In the genomic region with DNA sequence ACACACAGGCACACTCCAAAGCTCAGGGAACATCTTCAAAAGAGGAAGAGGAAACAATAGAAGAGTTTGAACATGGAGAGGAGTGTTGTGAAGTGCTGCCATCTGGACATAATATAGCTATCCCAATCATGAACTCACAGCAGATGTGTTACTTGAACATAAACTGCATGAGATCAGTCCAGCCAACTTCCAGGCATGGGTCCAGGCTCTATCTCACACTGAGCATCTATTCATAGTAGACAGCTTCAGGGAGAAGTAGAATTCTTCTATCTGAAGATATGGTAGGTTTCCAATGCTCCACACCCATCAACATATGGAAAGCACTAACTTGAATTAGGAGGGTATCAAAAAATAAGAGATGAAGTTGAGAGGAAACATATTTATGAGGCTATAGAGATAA, we compare ENCODE assay signal across 24 mouse cellular contexts.
DNase-seq lines count a peak whose midpoint lies in the region; ATAC-seq and TF ChIP-seq lines count a peak whose summit lies in the region.
"Had no signal": no experiment of that assay in that cellular context is flagged by ENCODE, and none has a peak within 500 bp of the region (broad histone marks: within the 10 kb centered on the region; RNA-seq: fewer than 3 reads in every experiment).

No protein-coding gene starts in this region.

- DNase-seq in gastrocnemius, postnatal 10 days = peak; percentile 4
- no peak for DNase-seq in gastrocnemius, postnatal 36 days
- peak; percentile 78 for DNase-seq in limb, embryonic 14.5 days (ENCODE audit: low spot score)
- DNase-seq in limb, embryonic 10.5 days (ENCODE audit: low spot score) = no peak
- peak; percentile 11 for DNase-seq in 3T3-L1 (ENCODE audit: low read depth, low spot score)
- DNase-seq in brain, adult 2 months (ENCODE audit: low read depth, low spot score) = peak; percentile 9
- DNase-seq in liver, postnatal 0 days = no peak
- DNase-seq: adrenal gland, adult 8-10 months; adrenal gland, postnatal 25 days; cerebellum, adult 18-20 months; cerebellum, adult 9-11 months; cerebellum, postnatal 36 days; embryo, embryonic 11 days; forebrain, postnatal 0 days; gastrocnemius, adult 2 months; gastrocnemius, postnatal 25 days had no signal

- H3K4me2 ChIP-seq in limb, embryonic 14.5 days (replicated peaks; ENCODE audit: low read depth, low read length, severe bottlenecking) = no peak overlapping the region
- no peak overlapping the region for H3K4me2 ChIP-seq in liver, postnatal 0 days (ENCODE audit: low read depth, low read length)
- H3K4me2 ChIP-seq: embryonic facial prominence, embryonic 15.5 days; heart, embryonic 11.5 days; hindbrain, embryonic 12.5 days; hindbrain, embryonic 15.5 days had no signal

- TF ChIP-seq CTCF in liver, postnatal 0 days (IDR thresholded peaks at IDR 0.05; ENCODE audit: low read depth) = no peak

- H3K9me3 ChIP-seq in limb, embryonic 14.5 days (ENCODE audit: control insufficient read depth, low read length) = peaks cover 3% of the 10 kb centered on the region; the same call in 1 of the 2 replicates
- H3K9me3 ChIP-seq in limb, embryonic 10.5 days (replicated peaks) = no peaks in the 10 kb centered on the region
- H3K9me3 ChIP-seq in liver, postnatal 0 days (ENCODE audit: low read length) = 0 out of 2 replicates have a peak, but pooled peaks cover 2% of the 10 kb centered on the region
- H3K9me3 ChIP-seq: hindbrain, embryonic 12.5 days; hindbrain, embryonic 15.5 days had no signal

- H3K4me3 ChIP-seq in limb, embryonic 14.5 days (replicated peaks; ENCODE audit: low read length) = no peak overlapping the region
- H3K4me3 ChIP-seq in limb, embryonic 10.5 days = no peak overlapping the region
- H3K4me3 ChIP-seq in liver, postnatal 0 days (ENCODE audit: low read depth, low read length) = no peak overlapping the region
- H3K4me3 ChIP-seq: embryonic facial prominence, embryonic 15.5 days; gastrocnemius, adult 2 months; hindbrain, embryonic 12.5 days; hindbrain, embryonic 15.5 days had no signal

- TF ChIP-seq POLR2A in limb, embryonic 14.5 days (IDR thresholded peaks at IDR 0.05; ENCODE audit: borderline replicate concordance, extremely low read depth, insufficient read depth, insufficient read length) = no peak

- no peak overlapping the region for H3K9ac ChIP-seq in limb, embryonic 14.5 days (ENCODE audit: low read depth, low read length, severe bottlenecking)
- H3K9ac ChIP-seq in liver, postnatal 0 days (replicated peaks) = no peak overlapping the region
- H3K9ac ChIP-seq: embryonic facial prominence, embryonic 15.5 days; forebrain, postnatal 0 days; hindbrain, embryonic 12.5 days; hindbrain, embryonic 15.5 days had no signal

- ATAC-seq in limb, embryonic 14.5 days (ENCODE audit: low FRiP score, low read depth) = no peak
- ATAC-seq in liver, postnatal 0 days = no peak
- ATAC-seq: activated CD4-positive, CD25-positive, alpha-beta regulatory T cell, adult 4 months; CD4-positive, CD25-positive, alpha-beta regulatory T cell, adult 4 months; forebrain, embryonic 14.5 days; forebrain, postnatal 0 days; intestine, postnatal 0 days had no signal

- H3K4me1 ChIP-seq in limb, embryonic 14.5 days (ENCODE audit: control insufficient read depth, insufficient read depth, low read length) = no peaks in the 10 kb centered on the region
- H3K4me1 ChIP-seq in limb, embryonic 10.5 days = no peaks in the 10 kb centered on the region
- H3K4me1 ChIP-seq in liver, postnatal 0 days (ENCODE audit: insufficient read depth) = no peaks in the 10 kb centered on the region
- H3K4me1 ChIP-seq: embryonic facial prominence, embryonic 15.5 days; hindbrain, embryonic 12.5 days; hindbrain, embryonic 15.5 days had no signal

- no peaks in the 10 kb centered on the region for H3K27me3 ChIP-seq in limb, embryonic 14.5 days (ENCODE audit: control insufficient read depth, insufficient read depth, low read length)
- no peaks in the 10 kb centered on the region for H3K27me3 ChIP-seq in limb, embryonic 10.5 days (ENCODE audit: low read depth, poor library complexity, severe bottlenecking)
- no peaks in the 10 kb centered on the region for H3K27me3 ChIP-seq in liver, postnatal 0 days (ENCODE audit: insufficient read depth, low read length)
- H3K27me3 ChIP-seq: embryonic facial prominence, embryonic 15.5 days; hindbrain, embryonic 12.5 days; hindbrain, embryonic 15.5 days had no signal

- intact Hi-C loops in gastrocnemius, postnatal 36 days (cut with DNase I) = no loop called here

- H3K36me3 ChIP-seq in limb, embryonic 14.5 days (ENCODE audit: control insufficient read depth, insufficient read depth, low read length) = no peaks in the 10 kb centered on the region
- no peaks in the 10 kb centered on the region for H3K36me3 ChIP-seq in limb, embryonic 10.5 days
- no peaks in the 10 kb centered on the region for H3K36me3 ChIP-seq in liver, postnatal 0 days (replicated peaks; ENCODE audit: insufficient read depth, low read length)
- H3K36me3 ChIP-seq: embryonic facial prominence, embryonic 15.5 days; hindbrain, embryonic 12.5 days; hindbrain, embryonic 15.5 days had no signal

- TF ChIP-seq EP300 in liver, postnatal 0 days (IDR thresholded peaks at IDR 0.05; ENCODE audit: low read depth) = no peak

- H3K27ac ChIP-seq in limb, embryonic 14.5 days (replicated peaks; ENCODE audit: low read depth, low read length) = no peak overlapping the region
- H3K27ac ChIP-seq in limb, embryonic 10.5 days = no peak overlapping the region
- H3K27ac ChIP-seq in liver, postnatal 0 days (ENCODE audit: low read depth) = no peak overlapping the region
- H3K27ac ChIP-seq: embryonic facial prominence, embryonic 15.5 days; gastrocnemius, adult 2 months; hindbrain, embryonic 12.5 days; hindbrain, embryonic 15.5 days had no signal

Comparison
In these comparisons a context has a peak if more than half of its experiments do, and no peak if none do; other contexts are left out.
1. DNase-seq: peak in gastrocnemius, postnatal 10 days (single experiment), limb, embryonic 14.5 days (single experiment), 3T3-L1 (single experiment) and brain, adult 2 months (single experiment); none in gastrocnemius, postnatal 36 days (0 of 2), limb, embryonic 10.5 days (single experiment) and liver, postnatal 0 days (single experiment).